Mouse (Mus musculus) kidney, embryonic 14.5 days (tissue): ENCODE measurements around the gene Tlx2. TPM values are rescaled to one million over a fixed set of nuclear protein-coding genes. Genes with fewer than 3 reads are reported as not detected.

Source experiments
- ATAC-seq: fragments of 200-750 bp; cut with Nextera tagmentation; 2 replicates; pipeline ENCODE4 v1.8.0; 2017; ENCODE audit warnings: moderate number of reproducible peaks, mild to moderate bottlenecking, moderate TSS enrichment, moderate library complexity; ENCODE audit not compliant: low FRiP score, low TSS enrichment
- H3K27ac ChIP-seq: fragments of 300-500 bp; sonication (generic); 2 replicates; pipeline ENCODE4 v1.5.1; 2014; ENCODE audit warnings: low read depth, mild to moderate bottlenecking, low read length, moderate library complexity, mixed read lengths
- H3K27me3 ChIP-seq: fragments of 300-500 bp; sonication (generic); 2 replicates; pipeline ENCODE4 v1.6.1; 2014; ENCODE audit warnings: mild to moderate bottlenecking, low read length; ENCODE audit not compliant: control insufficient read depth, insufficient read depth
- H3K36me3 ChIP-seq: fragments of 300-500 bp; sonication (generic); 2 replicates; pipeline ENCODE4 v1.6.1; 2014; ENCODE audit warnings: low read length, mixed read lengths; ENCODE audit not compliant: control insufficient read depth, insufficient read depth
- H3K4me1 ChIP-seq: fragments of 300-500 bp; sonication (generic); 2 replicates; pipeline ENCODE4 v1.6.1; 2014; ENCODE audit warnings: low read length, mixed read lengths; ENCODE audit not compliant: control insufficient read depth, insufficient read depth
- H3K4me2 ChIP-seq: fragments of 300-500 bp; sonication (generic); replicated peaks from 2 replicates; pipeline ENCODE4 v1.6.1; 2014; ENCODE audit warnings: low read depth, mild to moderate bottlenecking, low read length
- H3K4me3 ChIP-seq: fragments of 300-500 bp; sonication (generic); 2 replicates; pipeline ENCODE4 v1.5.1; 2014; ENCODE audit warnings: mild to moderate bottlenecking, low read length
- H3K9ac ChIP-seq: fragments of 300-500 bp; sonication (generic); 2 replicates; pipeline ENCODE4 v1.6.1; 2014; ENCODE audit warnings: low read depth, mild to moderate bottlenecking, low read length, moderate library complexity
- H3K9me3 ChIP-seq: fragments of 300-500 bp; sonication (generic); 2 replicates; pipeline ENCODE4 v1.6.1; 2016; ENCODE audit warnings: low read length; ENCODE audit not compliant: control insufficient read depth
- WGBS: fragments of 180-500 bp; shearing (Covaris S2); extraction: QIAGEN DNeasy Blood & Tissue Kit; methylation state at CpG from one replicate; pipeline ENCODE4 v1.1.7; 2014; 5-methylcytosine and 5-hydroxymethylcytosine counted together
- polyA plus RNA-seq: library from polyadenylated mRNA; unstranded; fragments of >200 nt; fragmentation: Nextera tagmentation; extraction: Ambion mirVana; gene quantifications from 2 replicates; pipeline ENCODE4 v1.2.1, GENCODE M21; 2014

The Tlx2 gene
- polyA plus RNA-seq, 1 experiment from 2014 or later, result not detected

DNA sequence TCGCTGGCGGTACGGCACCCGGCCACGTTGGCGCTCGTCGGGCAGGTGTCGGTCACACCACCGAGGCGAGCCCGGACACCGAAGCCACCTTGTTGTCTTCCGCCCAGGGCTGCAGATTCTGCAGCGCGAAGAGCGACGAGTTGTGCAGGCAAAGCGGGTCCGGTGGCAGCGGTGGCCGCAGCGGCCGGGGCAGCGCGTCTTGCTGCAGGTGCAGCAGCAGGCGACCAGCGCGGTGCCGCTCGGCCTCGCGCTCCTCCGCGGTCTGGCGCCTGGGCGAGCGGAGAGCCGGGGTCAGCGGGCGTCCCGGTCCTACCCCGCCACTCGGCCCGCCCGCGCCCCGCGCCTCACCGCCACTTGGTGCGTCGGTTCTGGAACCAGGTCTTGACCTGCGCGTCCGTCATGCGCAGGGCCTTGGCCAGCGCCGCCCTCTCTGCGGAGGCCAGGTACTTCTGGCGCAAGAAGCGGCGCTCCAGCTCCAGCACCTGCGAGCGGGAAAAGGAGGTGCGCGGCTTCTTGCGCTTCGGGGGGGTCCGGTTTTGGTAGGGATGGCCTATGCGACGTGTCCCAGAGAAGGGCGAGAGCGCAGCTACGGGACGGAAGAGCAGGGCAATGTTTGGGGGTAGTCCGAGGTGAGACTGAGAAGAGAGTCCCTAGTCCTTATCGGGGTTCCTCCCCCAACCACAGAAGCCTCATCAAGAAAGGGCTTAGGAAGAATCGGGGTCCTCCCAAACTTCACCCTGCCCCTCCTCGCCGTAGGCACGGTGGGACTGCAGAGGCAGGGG is 1.2 kb downstream of the Tlx2 start:
- no peak overlapping the region for H3K27ac ChIP-seq
- H3K4me2 ChIP-seq, result peak overlapping the region; percentile 43
- H3K4me3 ChIP-seq, result peak overlapping the region; percentile 33
- under 1% methylated on average over 78 of the region's 81 CpGs for WGBS
- ATAC-seq, result no peak
- H3K27me3 ChIP-seq, result peaks cover 93% of the 10 kb centered on the region
- no peaks in the 10 kb centered on the region for H3K9me3 ChIP-seq
- peaks cover 14% of the 10 kb centered on the region for H3K4me1 ChIP-seq
- H3K9ac ChIP-seq, result peak overlapping the region; percentile 18; the same call in 1 of the 2 replicates
- no peaks in the 10 kb centered on the region for H3K36me3 ChIP-seq

DNA sequence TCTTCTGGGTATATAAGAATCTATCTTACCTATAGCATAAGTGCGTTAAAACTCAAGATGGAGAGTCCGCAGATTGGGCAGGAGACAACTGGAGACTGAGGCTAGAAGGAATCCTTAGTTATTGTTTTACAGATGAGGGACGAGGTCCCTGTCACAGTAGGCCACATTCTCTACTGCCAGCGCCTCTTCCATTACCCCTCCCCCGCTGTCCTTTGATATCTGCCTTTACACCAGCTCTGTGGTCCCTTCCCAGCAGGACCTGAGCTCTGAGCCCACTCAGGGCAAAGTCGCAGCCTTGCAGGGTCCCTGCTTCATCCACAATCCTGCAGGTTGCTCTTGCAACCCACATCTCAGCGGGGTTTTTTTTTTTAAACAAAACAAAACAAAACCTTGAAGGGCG is 1.9 kb downstream of the Tlx2 start:
- H3K4me1 ChIP-seq, result peaks cover 14% of the 10 kb centered on the region
- H3K9ac ChIP-seq, result 0 out of 2 replicates have a peak overlapping the region, but pooled peaks have one; percentile 18
- ATAC-seq, result no peak
- H3K4me2 ChIP-seq, result peak overlapping the region; percentile 43; the same call in 1 of the 2 replicates
- WGBS, result 5% methylated on average over 8 of the region's 8 CpGs
- no peak overlapping the region for H3K27ac ChIP-seq
- H3K4me3 ChIP-seq, result peak overlapping the region; percentile 33; the same call in 1 of the 2 replicates
- H3K27me3 ChIP-seq, result peaks cover 95% of the 10 kb centered on the region
- H3K9me3 ChIP-seq, result no peaks in the 10 kb centered on the region
- no peaks in the 10 kb centered on the region for H3K36me3 ChIP-seq

DNA sequence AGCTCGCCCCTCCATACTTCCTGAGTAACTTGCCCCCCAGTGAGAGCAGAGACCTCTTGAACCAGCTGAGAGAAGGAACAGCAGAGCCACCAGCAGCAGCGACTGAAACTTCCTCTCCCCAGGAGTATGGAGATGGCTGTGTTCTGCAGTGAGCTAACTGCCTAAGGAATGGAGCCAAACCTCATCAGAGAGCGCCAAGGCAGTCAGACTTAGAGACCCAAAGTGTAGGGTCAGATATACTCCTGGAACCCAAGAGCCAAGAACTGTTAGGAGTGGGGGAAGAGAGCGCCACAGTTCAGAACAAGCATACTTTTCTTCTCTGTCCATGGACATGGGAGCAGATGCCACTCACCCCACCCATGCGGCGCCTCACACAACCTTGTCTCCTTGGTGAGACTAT is 3.7 kb downstream of the Tlx2 start:
- no peak overlapping the region for H3K4me3 ChIP-seq
- no peak overlapping the region for H3K9ac ChIP-seq
- H3K27me3 ChIP-seq, result peaks cover 95% of the 10 kb centered on the region
- H3K4me1 ChIP-seq, result peaks cover 14% of the 10 kb centered on the region
- WGBS, result 45% methylated on average over 6 of the region's 6 CpGs
- H3K9me3 ChIP-seq, result no peaks in the 10 kb centered on the region
- no peak for ATAC-seq
- H3K4me2 ChIP-seq, result no peak overlapping the region
- no peak overlapping the region for H3K27ac ChIP-seq
- no peaks in the 10 kb centered on the region for H3K36me3 ChIP-seq

DNA sequence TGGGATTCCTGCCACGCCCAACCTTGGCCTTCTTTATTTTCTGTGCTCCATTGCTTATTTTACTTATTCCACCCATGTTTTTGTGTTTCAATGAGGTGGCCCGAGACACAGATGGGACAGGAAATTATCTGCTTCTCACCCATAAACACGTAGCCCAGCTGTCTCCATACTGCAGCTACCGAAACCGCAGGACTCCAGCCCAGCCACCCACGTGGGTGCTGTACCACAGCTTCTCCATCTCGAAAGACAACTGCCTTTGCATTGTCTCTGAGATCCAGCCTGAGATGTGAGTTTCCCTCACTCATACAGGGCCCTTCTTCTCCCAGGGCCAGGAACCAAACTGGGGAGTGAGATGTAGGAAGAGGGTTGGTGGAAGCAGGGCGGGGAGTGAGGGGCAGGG is 4.1 kb downstream of the Tlx2 start:
- H3K4me1 ChIP-seq, result peaks cover 11% of the 10 kb centered on the region
- H3K4me2 ChIP-seq, result no peak overlapping the region
- WGBS, result 56% methylated on average over 8 of the region's 8 CpGs
- no peaks in the 10 kb centered on the region for H3K9me3 ChIP-seq
- ATAC-seq, result no peak
- peaks cover 94% of the 10 kb centered on the region for H3K27me3 ChIP-seq
- no peak overlapping the region for H3K4me3 ChIP-seq
- H3K36me3 ChIP-seq, result no peaks in the 10 kb centered on the region
- no peak overlapping the region for H3K27ac ChIP-seq
- no peak overlapping the region for H3K9ac ChIP-seq

DNA sequence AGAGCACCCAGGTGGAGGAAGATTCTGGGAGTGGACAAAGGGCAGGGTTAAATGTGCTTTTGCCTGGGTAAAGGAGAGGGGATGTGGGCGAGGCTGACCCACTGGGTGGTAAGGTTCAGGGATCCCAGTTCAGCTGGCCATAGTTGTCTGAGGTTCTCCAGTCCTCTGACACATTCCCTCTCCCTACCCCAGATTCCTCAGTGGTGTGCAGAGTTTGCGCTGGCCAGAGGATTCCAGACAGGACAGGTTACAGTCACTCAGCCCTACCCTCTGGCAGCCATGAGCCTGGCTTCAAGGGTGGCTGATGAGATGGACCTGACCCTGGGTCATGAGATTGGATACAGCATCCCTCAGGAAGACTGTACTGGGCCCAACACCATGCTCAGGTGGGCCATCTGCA is 11.4 kb downstream of the Tlx2 start:
- Histone ChIP-seq H3K4me3 (no peak overlapping the region), H3K27ac (no peak overlapping the region), H3K9me3 (no peaks in the 10 kb centered on the region), H3K4me1 (peaks cover 9% of the 10 kb centered on the region), H3K27me3 (peaks cover 25% of the 10 kb centered on the region), H3K9ac (no peak overlapping the region), H3K36me3 (peaks cover 18% of the 10 kb centered on the region), H3K4me2 (no peak overlapping the region)
- 75% methylated on average over 2 of the region's 2 CpGs for WGBS
- ATAC-seq, result no peak

DNA sequence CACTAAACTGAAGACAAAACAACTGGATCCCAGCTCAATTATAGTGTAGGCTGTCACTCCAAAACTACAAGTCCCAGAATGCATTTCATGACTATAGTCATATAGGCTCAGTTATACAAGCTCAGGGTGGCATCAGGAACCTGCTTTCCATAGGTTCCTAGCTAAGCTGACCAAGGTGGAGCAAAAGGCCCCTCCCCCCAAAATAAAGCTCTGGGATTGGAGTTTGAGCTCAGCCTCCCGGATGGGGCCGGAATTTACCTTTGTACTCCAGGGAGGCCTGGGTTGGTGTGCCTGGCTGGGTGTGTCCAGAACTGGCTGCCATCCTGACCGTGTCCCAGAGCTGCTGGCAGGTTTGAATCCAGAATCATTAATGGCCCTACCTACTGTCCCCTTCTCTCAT is 12.3 kb downstream of the Tlx2 start, which contains the start of gene Dqx1:
Gene Dqx1 (plus strand): TSS at position 55 of the 400 bp plus-strand sequence.
- H3K9ac ChIP-seq, result no peak within 1 kb of the TSS; the same call in 1 of the 2 replicates
- no peak within 1 kb of the TSS for H3K27ac ChIP-seq
- H3K27me3 ChIP-seq, result peaks cover 16% of the 10 kb centered on the region
- H3K4me1 ChIP-seq, result peaks cover 15% of the 10 kb centered on the region
- 54% methylated on average over 3 of the region's 3 CpGs for WGBS
- H3K36me3 ChIP-seq, result peaks cover 18% of the 10 kb centered on the region
- ATAC-seq, result no peak
- no peak within 1 kb of the TSS for H3K4me2 ChIP-seq
- no peaks in the 10 kb centered on the region for H3K9me3 ChIP-seq
- no peak within 1 kb of the TSS for H3K4me3 ChIP-seq

DNA sequence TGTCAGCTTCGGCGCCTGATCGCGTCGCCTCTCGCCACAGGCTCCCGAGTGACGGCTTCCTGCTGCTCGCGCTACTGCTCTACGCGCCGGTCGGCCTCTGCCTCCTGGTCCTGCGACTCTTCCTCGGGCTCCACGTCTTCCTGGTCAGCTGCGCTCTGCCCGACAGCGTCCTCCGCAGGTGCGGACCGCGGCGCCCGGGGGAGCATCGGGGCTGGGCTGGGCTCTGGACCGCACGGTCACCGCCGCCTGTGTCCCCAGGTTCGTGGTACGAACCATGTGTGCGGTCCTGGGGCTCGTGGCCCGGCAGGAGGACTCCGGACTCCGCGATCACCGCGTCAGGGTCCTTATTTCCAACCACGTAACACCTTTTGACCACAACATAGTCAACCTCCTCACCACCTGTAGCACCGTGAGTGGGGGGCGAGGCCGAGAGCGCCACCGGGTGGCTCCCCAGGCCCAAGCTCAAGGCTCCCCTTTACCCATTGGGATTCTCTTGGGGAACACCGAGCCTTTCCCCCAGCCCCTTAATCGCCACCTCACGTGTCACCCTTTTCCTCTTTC is 15.1 kb downstream of the Tlx2 start, which contains the start of gene Htra2:
Gene Htra2 (minus strand): TSS at position 403 of the 561 bp plus-strand sequence.
- peaks cover 41% of the 10 kb centered on the region for H3K36me3 ChIP-seq
- peak within 1 kb of the TSS; percentile 91 for H3K9ac ChIP-seq
- H3K4me1 ChIP-seq, result peaks cover 20% of the 10 kb centered on the region
- peak within 1 kb of the TSS; percentile 70 for H3K4me3 ChIP-seq
- ATAC-seq, result 0 out of 2 replicates have a peak, but pooled peaks have one; percentile 3
- H3K27ac ChIP-seq, result peak within 1 kb of the TSS; percentile 79
- under 1% methylated on average over 50 of the region's 50 CpGs for WGBS
- H3K27me3 ChIP-seq, result no peaks in the 10 kb centered on the region
- no peaks in the 10 kb centered on the region for H3K9me3 ChIP-seq
- peak within 1 kb of the TSS; percentile 95 for H3K4me2 ChIP-seq

DNA sequence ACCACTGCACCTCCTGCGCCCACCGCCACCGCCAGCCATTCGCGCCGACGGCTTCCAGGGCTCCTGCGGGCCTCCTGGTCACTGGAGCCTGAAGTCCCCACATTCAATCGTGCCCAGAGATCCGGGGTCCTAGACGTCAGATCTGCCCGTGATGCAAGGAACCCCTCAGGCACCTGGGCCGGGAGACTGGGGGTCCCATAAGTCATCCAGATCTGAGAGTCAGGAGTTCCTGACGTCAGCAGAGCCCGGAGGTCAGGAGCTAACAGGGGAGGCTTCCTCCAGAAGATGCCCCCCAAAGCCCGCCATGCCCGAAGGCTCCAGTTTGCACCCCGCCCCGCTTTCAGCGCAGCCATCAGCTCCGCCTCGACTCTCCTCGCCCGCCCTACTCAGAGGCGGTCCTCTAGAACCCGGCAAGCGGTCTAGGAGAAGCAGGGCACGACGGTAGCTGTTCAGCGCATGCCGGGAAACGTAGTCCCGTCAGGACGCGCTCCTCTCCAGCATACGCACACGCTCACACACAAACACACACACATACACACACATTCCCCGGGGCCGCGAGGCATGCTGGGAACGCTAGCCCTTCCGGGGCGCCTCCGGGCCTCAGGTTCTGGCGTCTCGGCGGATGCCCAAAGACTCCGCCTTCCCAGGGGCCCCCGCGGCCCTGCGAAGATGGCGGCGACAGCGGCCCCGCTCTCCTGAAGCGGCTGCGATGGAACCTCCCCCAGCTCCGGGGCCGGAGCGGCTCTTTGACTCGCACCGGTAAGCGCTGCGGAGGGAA is 15.8 kb downstream of the Tlx2 start, which contains the start of gene Aup1:
Gene Aup1 (plus strand): TSS at position 448 of the 778 bp plus-strand sequence.
- Histone ChIP-seq H3K9me3 (no peaks in the 10 kb centered on the region), H3K4me3 (peak within 1 kb of the TSS; percentile 70), H3K27ac (peak within 1 kb of the TSS; percentile 79), H3K9ac (peak within 1 kb of the TSS; percentile 91), H3K27me3 (no peaks in the 10 kb centered on the region), H3K36me3 (peaks cover 43% of the 10 kb centered on the region), H3K4me1 (peaks cover 20% of the 10 kb centered on the region), H3K4me2 (peak within 1 kb of the TSS; percentile 95)
- 1% methylated on average over 50 of the region's 64 CpGs for WGBS
- peak; percentile 96 for ATAC-seq
